Mouse (Mus musculus): ENCODE measurements around the gene B3gnt2. TPM values are rescaled to one million over a fixed set of nuclear protein-coding genes. Genes with fewer than 3 reads are reported as not detected.

B3gnt2 gene
- polyA plus RNA-seq, 1 experiment: 35.4 TPM

- Histone ChIP-seq H3K4me1 (replicated peaks; ENCODE audit: control insufficient read depth, insufficient read depth, low read length) (peaks cover 62% of the 10 kb centered on the region), H3K36me3 (ENCODE audit: control insufficient read depth, insufficient read depth, low read length) (no peaks in the 10 kb centered on the region), H3K27me3 (ENCODE audit: control insufficient read depth, insufficient read depth, low read length) (no peaks in the 10 kb centered on the region), H3K4me3 (ENCODE audit: control insufficient read depth, insufficient read depth, low read length) (no peak overlapping the region), H3K27ac (ENCODE audit: control insufficient read depth, insufficient read depth, low read length) (peak overlapping the region; percentile 73)
- WGBS: 57% methylated on average over 8 of the region's 8 CpGs
- TF ChIP-seq POLR2A (IDR thresholded peaks at IDR 0.05; ENCODE audit: control insufficient read depth, extremely low read depth, insufficient read depth, low read length, poor library complexity): no peak
- no peak for TF ChIP-seq CTCF (IDR thresholded peaks at IDR 0.05; ENCODE audit: borderline replicate concordance, control insufficient read depth, extremely low read depth, insufficient read depth, low read length, poor library complexity)
- DNase-seq: no peak
Measured at GRCm38 (mm10) chr11:22846960-22847731, 13.6 kb downstream of the B3gnt2 start.

- 7% methylated on average over 6 of the region's 6 CpGs for WGBS
- H3K4me3 ChIP-seq (ENCODE audit: control insufficient read depth, insufficient read depth, low read length): no peak overlapping the region
- TF ChIP-seq CTCF (IDR thresholded peaks at IDR 0.05; ENCODE audit: borderline replicate concordance, control insufficient read depth, extremely low read depth, insufficient read depth, low read length, poor library complexity) (no peak), POLR2A (IDR thresholded peaks at IDR 0.05; ENCODE audit: control insufficient read depth, extremely low read depth, insufficient read depth, low read length, poor library complexity) (no peak)
- H3K36me3 ChIP-seq (ENCODE audit: control insufficient read depth, insufficient read depth, low read length): no peaks in the 10 kb centered on the region
- H3K4me1 ChIP-seq (replicated peaks; ENCODE audit: control insufficient read depth, insufficient read depth, low read length): peaks cover 64% of the 10 kb centered on the region
- no peaks in the 10 kb centered on the region for H3K27me3 ChIP-seq (ENCODE audit: control insufficient read depth, insufficient read depth, low read length)
- peak; percentile 47 for DNase-seq
- H3K27ac ChIP-seq (ENCODE audit: control insufficient read depth, insufficient read depth, low read length): peak overlapping the region; percentile 92
Measured at GRCm38 (mm10) chr11:22846093-22846835, 14.5 kb downstream of the B3gnt2 start.

GRCm38 (mm10) chr11:22844754-22845718, 15.7 kb downstream of the B3gnt2 start:
- 30% methylated on average over 4 of the region's 4 CpGs for WGBS
- peak overlapping the region; percentile 92 for H3K27ac ChIP-seq (ENCODE audit: control insufficient read depth, insufficient read depth, low read length)
- no peak for TF ChIP-seq CTCF (IDR thresholded peaks at IDR 0.05; ENCODE audit: borderline replicate concordance, control insufficient read depth, extremely low read depth, insufficient read depth, low read length, poor library complexity)
- no peak overlapping the region for H3K4me3 ChIP-seq (ENCODE audit: control insufficient read depth, insufficient read depth, low read length)
- DNase-seq: no peak
- peaks cover 61% of the 10 kb centered on the region for H3K4me1 ChIP-seq (replicated peaks; ENCODE audit: control insufficient read depth, insufficient read depth, low read length)
- no peaks in the 10 kb centered on the region; the same call in 1 of the 2 replicates for H3K36me3 ChIP-seq (ENCODE audit: control insufficient read depth, insufficient read depth, low read length)
- H3K27me3 ChIP-seq (ENCODE audit: control insufficient read depth, insufficient read depth, low read length): no peaks in the 10 kb centered on the region

- TF ChIP-seq CTCF (IDR thresholded peaks at IDR 0.05; ENCODE audit: borderline replicate concordance, control insufficient read depth, extremely low read depth, insufficient read depth, low read length, poor library complexity): no peak
- no peak for TF ChIP-seq POLR2A (IDR thresholded peaks at IDR 0.05; ENCODE audit: control insufficient read depth, extremely low read depth, insufficient read depth, low read length, poor library complexity)
- no peaks in the 10 kb centered on the region for H3K27me3 ChIP-seq (ENCODE audit: control insufficient read depth, insufficient read depth, low read length)
- no peak for DNase-seq
- peaks cover 20% of the 10 kb centered on the region for H3K36me3 ChIP-seq (ENCODE audit: control insufficient read depth, insufficient read depth, low read length)
- peaks cover 44% of the 10 kb centered on the region for H3K4me1 ChIP-seq (replicated peaks; ENCODE audit: control insufficient read depth, insufficient read depth, low read length)
- H3K27ac ChIP-seq (ENCODE audit: control insufficient read depth, insufficient read depth, low read length): peak overlapping the region; percentile 2; the same call in 1 of the 2 replicates
- WGBS: 41% methylated on average over 3 of the region's 3 CpGs
- H3K4me3 ChIP-seq (ENCODE audit: control insufficient read depth, insufficient read depth, low read length): no peak overlapping the region
Measured at GRCm38 (mm10) chr11:22839456-22839855, 21.3 kb downstream of the B3gnt2 start.

GRCm38 (mm10) chr11:22838361-22838760, 22.4 kb downstream of the B3gnt2 start:
- Histone ChIP-seq H3K4me3 (ENCODE audit: control insufficient read depth, insufficient read depth, low read length) (no peak overlapping the region), H3K27ac (ENCODE audit: control insufficient read depth, insufficient read depth, low read length) (no peak overlapping the region), H3K27me3 (ENCODE audit: control insufficient read depth, insufficient read depth, low read length) (no peaks in the 10 kb centered on the region), H3K36me3 (ENCODE audit: control insufficient read depth, insufficient read depth, low read length) (peaks cover 29% of the 10 kb centered on the region), H3K4me1 (replicated peaks; ENCODE audit: control insufficient read depth, insufficient read depth, low read length) (peaks cover 38% of the 10 kb centered on the region)
- DNase-seq: no peak
- TF ChIP-seq CTCF (IDR thresholded peaks at IDR 0.05; ENCODE audit: borderline replicate concordance, control insufficient read depth, extremely low read depth, insufficient read depth, low read length, poor library complexity) (no peak), POLR2A (IDR thresholded peaks at IDR 0.05; ENCODE audit: control insufficient read depth, extremely low read depth, insufficient read depth, low read length, poor library complexity) (no peak)
- whole genome bisulfite sequencing: 84% methylated on average over 1 of the region's 1 CpGs

GRCm38 (mm10) chr11:22836269-22836668, 24.5 kb downstream of the B3gnt2 start:
- no peak overlapping the region for H3K27ac ChIP-seq (ENCODE audit: control insufficient read depth, insufficient read depth, low read length)
- no peak overlapping the region for H3K4me3 ChIP-seq (ENCODE audit: control insufficient read depth, insufficient read depth, low read length)
- DNase-seq: no peak
- no peaks in the 10 kb centered on the region for H3K27me3 ChIP-seq (ENCODE audit: control insufficient read depth, insufficient read depth, low read length)
- peaks cover 29% of the 10 kb centered on the region for H3K36me3 ChIP-seq (ENCODE audit: control insufficient read depth, insufficient read depth, low read length)
- no peak for TF ChIP-seq CTCF (IDR thresholded peaks at IDR 0.05; ENCODE audit: borderline replicate concordance, control insufficient read depth, extremely low read depth, insufficient read depth, low read length, poor library complexity)
- H3K4me1 ChIP-seq (replicated peaks; ENCODE audit: control insufficient read depth, insufficient read depth, low read length): peaks cover 31% of the 10 kb centered on the region
- WGBS: 84% methylated on average over 10 of the region's 10 CpGs

Measured in thymus, adult 2 months (tissue).